In genomic region chr13:67108194-67108820, GRCm38 (mm10) we compare ENCODE assay signal across 8 mouse cellular contexts. TPM values are rescaled to one million over a fixed set of nuclear protein-coding genes. Genes with fewer than 3 reads are reported as not detected.
A peak's percentile ranks its signal among the peaks of the same experiment; 100 is the strongest.
DNase-seq lines count a peak whose midpoint lies in the region; ATAC-seq and TF ChIP-seq lines count a peak whose summit lies in the region.

TSS of gene Gm28557 (minus strand) at chr13:67108604.

- H3K4me1 ChIP-seq in heart, embryonic 12.5 days (replicated peaks) = peaks cover 6% of the 10 kb centered on the region
- H3K4me1 ChIP-seq in kidney, postnatal 0 days (replicated peaks; ENCODE audit: insufficient read depth, low read length) = peaks cover 7% of the 10 kb centered on the region
- H3K4me1 ChIP-seq in liver, embryonic 11.5 days (replicated peaks; ENCODE audit: control insufficient read depth, insufficient read depth, low read length) = peaks cover 6% of the 10 kb centered on the region; the same call in 1 of the 2 replicates
- H3K4me1 ChIP-seq in stomach, embryonic 14.5 days (ENCODE audit: control insufficient read depth, insufficient read depth, low read length) = 0 out of 2 replicates have a peak, but pooled peaks cover 4% of the 10 kb centered on the region

- WGBS in heart, embryonic 12.5 days = under 1% methylated on average over 17 of the region's 17 CpGs
- under 1% methylated on average over 17 of the region's 17 CpGs for WGBS in kidney, postnatal 0 days
- WGBS in liver, embryonic 11.5 days = under 1% methylated on average over 17 of the region's 17 CpGs
- under 1% methylated on average over 17 of the region's 17 CpGs for WGBS in stomach, embryonic 14.5 days

- peak; percentile 96 for DNase-seq in CD4-positive, CD25-positive, alpha-beta regulatory T cell, adult 2 months (ENCODE audit: low read depth, low spot score)
- peak; percentile 95 for DNase-seq in brain, embryonic 18.5 days (ENCODE audit: low read depth, low spot score)
- peak; percentile 99 for DNase-seq in kidney, postnatal 0 days (ENCODE audit: low spot score)
- peak; percentile 81 for DNase-seq in liver, embryonic 11.5 days (ENCODE audit: low spot score)
- peak; percentile 99 for DNase-seq in naive thymus-derived CD4-positive, alpha-beta T cell, adult 2 months (ENCODE audit: low read depth)

- peaks cover 13% of the 10 kb centered on the region for H3K36me3 ChIP-seq in heart, embryonic 12.5 days
- no peaks in the 10 kb centered on the region for H3K36me3 ChIP-seq in kidney, postnatal 0 days (ENCODE audit: insufficient read depth, low read length)
- H3K36me3 ChIP-seq in liver, embryonic 11.5 days (ENCODE audit: control insufficient read depth, insufficient read depth, low read length) = peaks cover 11% of the 10 kb centered on the region
- no peaks in the 10 kb centered on the region; the same call in 1 of the 2 replicates for H3K36me3 ChIP-seq in stomach, embryonic 14.5 days (ENCODE audit: control insufficient read depth, insufficient read depth, low read length)

- H3K27me3 ChIP-seq in heart, embryonic 12.5 days (replicated peaks) = no peaks in the 10 kb centered on the region
- H3K27me3 ChIP-seq in kidney, postnatal 0 days (ENCODE audit: insufficient read depth, low read length) = no peaks in the 10 kb centered on the region
- no peaks in the 10 kb centered on the region for H3K27me3 ChIP-seq in liver, embryonic 11.5 days (replicated peaks; ENCODE audit: control insufficient read depth, insufficient read depth, low read length)
- no peaks in the 10 kb centered on the region for H3K27me3 ChIP-seq in stomach, embryonic 14.5 days (ENCODE audit: control insufficient read depth, insufficient read depth, low read length)

- H3K4me2 ChIP-seq in heart, embryonic 12.5 days = peak within 1 kb of the TSS; percentile 79
- peak within 1 kb of the TSS; percentile 63 for H3K4me2 ChIP-seq in kidney, postnatal 0 days (ENCODE audit: low read length)
- peak within 1 kb of the TSS; percentile 75 for H3K4me2 ChIP-seq in liver, embryonic 11.5 days
- H3K4me2 ChIP-seq in stomach, embryonic 14.5 days (replicated peaks; ENCODE audit: low read depth, low read length) = peak within 1 kb of the TSS; percentile 52

- H3K27ac ChIP-seq in heart, embryonic 12.5 days (ENCODE audit: poor library complexity, severe bottlenecking) = peak within 1 kb of the TSS; percentile 90
- peak within 1 kb of the TSS; percentile 90 for H3K27ac ChIP-seq in kidney, postnatal 0 days
- H3K27ac ChIP-seq in liver, embryonic 11.5 days (ENCODE audit: low read depth, low read length) = peak within 1 kb of the TSS; percentile 80
- H3K27ac ChIP-seq in stomach, embryonic 14.5 days (ENCODE audit: low read length) = peak within 1 kb of the TSS; percentile 58

- peak within 1 kb of the TSS; percentile 86 for H3K9ac ChIP-seq in heart, embryonic 12.5 days
- peak within 1 kb of the TSS; percentile 58 for H3K9ac ChIP-seq in kidney, postnatal 0 days (ENCODE audit: low read depth, low read length)
- H3K9ac ChIP-seq in liver, embryonic 11.5 days (ENCODE audit: low read depth, low read length) = peak within 1 kb of the TSS; percentile 80
- peak within 1 kb of the TSS; percentile 60 for H3K9ac ChIP-seq in stomach, embryonic 14.5 days (replicated peaks; ENCODE audit: low read depth, low read length)

- TF ChIP-seq CTCF in kidney, postnatal 0 days (IDR thresholded peaks at IDR 0.05; ENCODE audit: low read depth) = peak; percentile 98

- H3K4me3 ChIP-seq in heart, embryonic 12.5 days = peak within 1 kb of the TSS; percentile 72
- peak within 1 kb of the TSS; percentile 66 for H3K4me3 ChIP-seq in kidney, postnatal 0 days (replicated peaks; ENCODE audit: low read depth, low read length)
- peak within 1 kb of the TSS; percentile 71 for H3K4me3 ChIP-seq in liver, embryonic 11.5 days (ENCODE audit: low read depth, low read length)
- H3K4me3 ChIP-seq in stomach, embryonic 14.5 days (ENCODE audit: low read depth, low read length) = peak within 1 kb of the TSS; percentile 48

- H3K9me3 ChIP-seq in heart, embryonic 12.5 days (replicated peaks) = no peaks in the 10 kb centered on the region
- no peaks in the 10 kb centered on the region; the same call in 1 of the 2 replicates for H3K9me3 ChIP-seq in kidney, postnatal 0 days (replicated peaks; ENCODE audit: low read length)
- H3K9me3 ChIP-seq in liver, embryonic 11.5 days (ENCODE audit: control insufficient read depth, low read length) = peaks cover 2% of the 10 kb centered on the region; the same call in 1 of the 2 replicates
- H3K9me3 ChIP-seq in stomach, embryonic 14.5 days (ENCODE audit: control insufficient read depth, low read depth, low read length) = no peaks in the 10 kb centered on the region

- peak; percentile 98 for ATAC-seq in erythroid progenitor cell, adult 5-6 weeks (replicated peaks; ENCODE audit: low FRiP score, poor library complexity, severe bottlenecking)
- peak; percentile 98 for ATAC-seq in heart, embryonic 12.5 days (ENCODE audit: insufficient number of reproducible peaks, low FRiP score)
- ATAC-seq in kidney, postnatal 0 days (replicated peaks; ENCODE audit: low FRiP score, low read depth) = peak; percentile 99
- ATAC-seq in liver, embryonic 11.5 days (replicated peaks; ENCODE audit: low FRiP score) = peak; percentile 96
- peak; percentile 97 for ATAC-seq in stomach, embryonic 14.5 days (ENCODE audit: insufficient number of reproducible peaks, insufficient read depth, low FRiP score, low read depth)

RNA-seq across cellular contexts. Expression of gene Gm28557, which starts in this region (rescaled TPM):
- not detected in 2 replicates for total RNA-seq in erythroid progenitor cell, adult 5-6 weeks (2015; ENCODE audit: low replicate concordance)
- total RNA-seq in erythroid progenitor cell, adult 5-6 weeks (2017; ENCODE audit: low replicate concordance) = 0.83 TPM in 1 of 2 replicates, not detected in the other
- 2.1 TPM in 2 replicates for polyA plus RNA-seq in heart, embryonic 12.5 days (2016; fragmentation: Nextera tagmentation; extraction: Ambion mirVana)
- polyA plus RNA-seq in kidney, postnatal 0 days (2015; fragmentation: Nextera tagmentation; extraction: Ambion mirVana) = 2.5 and 3.1 TPM in 2 replicates
- polyA plus RNA-seq in liver, embryonic 11.5 days (2014; fragmentation: Nextera tagmentation; extraction: Ambion mirVana) = 2.3 and 3.6 TPM in 2 replicates
- 4.1 and 4.5 TPM in 2 replicates for polyA plus RNA-seq in stomach, embryonic 14.5 days (2014; fragmentation: Nextera tagmentation; extraction: Ambion mirVana)

Comparison
In these comparisons a context has a peak if more than half of its experiments do, and no peak if none do; other contexts are left out.
1. Peak in every context shown above with its lines: DNase-seq, ATAC-seq, H3K4me3 ChIP-seq and H3K27ac ChIP-seq.
2. Peak in ATAC-seq in erythroid progenitor cell, adult 5-6 weeks; RNA of the gene not detected or under 1 TPM.